Mouse (Mus musculus) liver, postnatal 0 days (tissue): ENCODE measurements at regions not wholly inside any gene's neighbourhood (a gene's known extent, or its start where the extent isn't known, plus 50 kb on each side); places are given as distances from the start of the nearest gene placed in this dataset.
A peak's percentile ranks its signal among the peaks of the same experiment; 100 is the strongest.

Experiments
- ATAC-seq: fragments of 200-750 bp; cut with Nextera tagmentation; 2 replicates; pipeline ENCODE4 v1.8.0; 2017; ENCODE audit warnings: mild to moderate bottlenecking, moderate library complexity
- DNase-seq: peaks from one replicate; pipeline ENCODE4 v3.0.0-alpha.2; 2016
- H3K27ac ChIP-seq: fragments of 300-500 bp; sonication (generic); 2 replicates; pipeline ENCODE4 v1.5.1; 2014; ENCODE audit warnings: antibody characterized with exemption, moderate library complexity, mild to moderate bottlenecking, low read depth
- H3K27me3 ChIP-seq: fragments of 300-500 bp; sonication (generic); 2 replicates; pipeline ENCODE4 v1.6.1; 2014; ENCODE audit warnings: low read length, control low read depth, mixed read lengths; ENCODE audit not compliant: insufficient read depth
- H3K36me3 ChIP-seq: fragments of 300-500 bp; sonication (generic); replicated peaks from 2 replicates; pipeline ENCODE4 v1.6.1; 2014; ENCODE audit warnings: mild to moderate bottlenecking, control low read depth, low read length, moderate library complexity, mixed read lengths; ENCODE audit not compliant: insufficient read depth
- H3K4me1 ChIP-seq: fragments of 300-500 bp; sonication (generic); 2 replicates; pipeline ENCODE4 v1.6.1; 2014; ENCODE audit warnings: antibody characterized with exemption, mild to moderate bottlenecking, control low read depth; ENCODE audit not compliant: insufficient read depth
- H3K4me2 ChIP-seq: fragments of 300-500 bp; sonication (generic); 2 replicates; pipeline ENCODE4 v1.6.1; 2014; ENCODE audit warnings: low read depth, mild to moderate bottlenecking, low read length, moderate library complexity, mixed read lengths
- H3K4me3 ChIP-seq: fragments of 300-500 bp; sonication (generic); 2 replicates; pipeline ENCODE4 v1.5.1; 2014; ENCODE audit warnings: low read depth, low read length
- H3K9ac ChIP-seq: fragments of 300-500 bp; sonication (generic); replicated peaks from 2 replicates; pipeline ENCODE4 v1.6.1; 2014; ENCODE audit warnings: mild to moderate bottlenecking, moderate library complexity
- H3K9me3 ChIP-seq: fragments of 300-500 bp; sonication (generic); 2 replicates; pipeline ENCODE4 v1.6.1; 2016; ENCODE audit warnings: mild to moderate bottlenecking, control low read depth, low read length, mixed read lengths
- CTCF ChIP-seq: sonication (generic); IDR thresholded peaks from 2 replicates; pipeline ENCODE4 v1.5.1; 2016; ENCODE audit warnings: antibody characterized with exemption, low read depth
- EP300 ChIP-seq: IDR thresholded peaks from 2 replicates; pipeline ENCODE4 v1.6.1; 2016; ENCODE audit warnings: antibody characterized with exemption, low read depth, mild to moderate bottlenecking
- WGBS: fragments of 180-500 bp; shearing (Covaris S2); extraction: QIAGEN DNeasy Blood & Tissue Kit; methylation state at CpG from one replicate; pipeline ENCODE4 v1.1.7; 2014; ENCODE audit not compliant: insufficient replicate concordance; 5-methylcytosine and 5-hydroxymethylcytosine counted together

DNA sequence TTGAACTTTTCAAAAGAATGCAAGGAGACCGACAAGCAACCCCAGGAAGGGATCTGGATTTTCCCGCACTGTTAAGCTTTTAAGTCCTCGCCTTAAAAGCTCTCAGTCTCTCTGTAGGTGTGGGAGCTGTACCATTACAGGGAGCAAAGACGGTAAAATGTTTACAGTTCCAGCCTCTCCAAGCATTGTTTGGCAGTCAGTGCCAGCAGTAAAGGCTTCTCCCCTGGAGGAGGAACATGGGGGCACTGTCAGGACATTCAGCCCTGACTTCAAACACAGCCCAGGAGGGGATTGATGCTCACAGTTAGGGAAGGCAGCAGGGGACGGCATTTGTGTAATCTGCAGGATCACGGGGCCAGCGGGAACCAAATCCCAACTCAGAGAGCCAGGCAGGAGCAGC is 750.2 kb downstream of the Tmem132b start:
- H3K27ac ChIP-seq = no peak overlapping the region
- no peak overlapping the region for H3K9ac ChIP-seq
- WGBS = 16% methylated on average over 7 of the region's 7 CpGs
- H3K9me3 ChIP-seq = no peaks in the 10 kb centered on the region
- H3K4me2 ChIP-seq = no peak overlapping the region
- no peaks in the 10 kb centered on the region for H3K4me1 ChIP-seq
- H3K36me3 ChIP-seq = no peaks in the 10 kb centered on the region
- H3K4me3 ChIP-seq = no peak overlapping the region
- ATAC-seq (no peak), DNase-seq (no peak)
- no peaks in the 10 kb centered on the region for H3K27me3 ChIP-seq
- no peak for TF ChIP-seq CTCF
- TF ChIP-seq EP300 = no peak

- WGBS = 71% methylated on average over 6 of the region's 6 CpGs
- no peak overlapping the region for H3K9ac ChIP-seq
- no peak overlapping the region for H3K4me2 ChIP-seq
- H3K9me3 ChIP-seq = 0 out of 2 replicates have a peak, but pooled peaks cover 2% of the 10 kb centered on the region
- no peak overlapping the region for H3K4me3 ChIP-seq
- H3K27me3 ChIP-seq = no peaks in the 10 kb centered on the region
- DNase-seq (no peak), ATAC-seq (no peak)
- H3K36me3 ChIP-seq = no peaks in the 10 kb centered on the region
- TF ChIP-seq CTCF (peak; percentile 28), EP300 (no peak)
- H3K4me1 ChIP-seq = no peaks in the 10 kb centered on the region
- H3K27ac ChIP-seq = no peak overlapping the region
Observed at GRCm38 (mm10) chr5:126324847-126325246, 793.3 kb downstream of the Tmem132b start.

DNA sequence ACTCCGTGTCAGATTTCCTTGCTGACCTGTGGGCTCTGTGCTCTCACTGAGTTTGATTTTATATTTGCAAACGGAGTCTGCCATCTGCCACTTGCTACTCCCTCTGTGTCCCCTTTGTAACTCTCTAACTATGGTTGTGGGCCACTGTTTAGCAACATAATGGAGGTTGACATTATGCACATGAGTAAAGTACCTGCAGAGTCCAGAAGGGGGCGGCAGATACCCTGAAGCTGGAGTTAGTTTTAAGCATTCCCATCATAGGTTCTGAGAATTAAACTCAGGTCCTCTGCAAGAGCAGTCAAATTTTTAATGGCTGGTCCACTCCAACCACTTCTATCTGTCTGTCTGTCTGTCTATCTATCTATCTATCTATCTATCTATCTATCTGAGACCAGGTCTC is 796.7 kb downstream of the Tmem132b start:
- no peak for DNase-seq
- ATAC-seq = no peak
- Histone ChIP-seq H3K4me2 (no peak overlapping the region), H3K9ac (no peak overlapping the region), H3K4me1 (no peaks in the 10 kb centered on the region), H3K9me3 (0 out of 2 replicates have a peak, but pooled peaks cover 2% of the 10 kb centered on the region), H3K4me3 (no peak overlapping the region), H3K36me3 (no peaks in the 10 kb centered on the region), H3K27ac (no peak overlapping the region), H3K27me3 (no peaks in the 10 kb centered on the region)
- WGBS = 29% methylated on average over 3 of the region's 3 CpGs
- TF ChIP-seq CTCF (0 out of 2 replicates have a peak, but pooled peaks have one; percentile 2), EP300 (no peak)

- Histone ChIP-seq H3K4me2 (no peak overlapping the region), H3K4me3 (no peak overlapping the region), H3K4me1 (no peaks in the 10 kb centered on the region), H3K27me3 (no peaks in the 10 kb centered on the region), H3K9me3 (no peaks in the 10 kb centered on the region), H3K9ac (no peak overlapping the region), H3K36me3 (no peaks in the 10 kb centered on the region), H3K27ac (no peak overlapping the region)
- DNase-seq (no peak), ATAC-seq (no peak)
- TF ChIP-seq EP300 = no peak
- no peak for TF ChIP-seq CTCF
- 63% methylated on average over 7 of the region's 7 CpGs for WGBS
Observed at GRCm38 (mm10) chr5:126335091-126335490, 803.5 kb downstream of the Tmem132b start.

DNA sequence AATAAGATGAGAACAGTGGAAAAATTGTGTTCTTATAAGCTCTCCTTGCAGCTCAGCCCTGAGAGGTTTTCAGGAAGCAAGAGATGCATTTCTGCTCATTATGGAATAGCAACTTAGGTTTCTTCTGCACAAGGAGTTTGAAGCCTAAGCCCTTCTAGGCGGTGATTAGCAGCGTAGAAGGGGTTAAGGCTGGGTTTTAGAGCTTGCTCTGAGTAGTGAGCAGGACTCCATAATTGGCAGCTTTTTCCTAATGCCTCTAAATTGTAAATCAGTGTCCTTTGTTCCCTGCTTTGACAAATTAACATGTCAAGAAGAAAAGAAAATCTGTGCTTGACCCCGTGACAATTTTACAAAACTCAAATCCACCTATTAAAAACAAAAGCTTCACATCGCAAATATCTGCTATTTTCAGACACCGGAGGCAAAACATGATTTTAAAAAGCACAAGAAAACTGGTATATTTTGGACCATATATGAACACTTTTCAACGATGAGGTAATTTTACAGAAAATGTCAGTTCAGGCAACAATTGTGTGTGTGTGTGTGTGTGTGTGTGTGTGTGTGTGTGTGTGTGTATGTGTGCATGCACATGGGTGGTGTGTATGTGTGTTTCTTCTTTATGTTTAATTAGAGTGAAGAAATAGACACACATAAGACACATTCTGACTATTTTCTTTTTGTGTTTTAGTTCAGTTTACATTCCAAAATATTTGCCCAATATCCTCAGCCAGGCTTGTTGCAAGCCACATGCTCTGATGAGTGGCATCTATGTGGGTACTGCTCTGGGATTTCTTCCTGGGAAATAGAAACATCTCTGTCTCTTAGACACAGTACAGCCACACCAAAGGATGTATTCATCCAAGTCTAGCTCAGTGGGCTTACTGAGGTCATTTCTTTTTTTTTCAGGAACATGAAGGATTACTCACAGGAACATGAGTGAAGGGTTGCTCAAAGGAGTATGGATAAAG is 804.3 kb downstream of the Tmem132b start:
- Histone ChIP-seq H3K27ac (no peak overlapping the region), H3K4me2 (no peak overlapping the region), H3K9me3 (no peaks in the 10 kb centered on the region), H3K27me3 (no peaks in the 10 kb centered on the region), H3K4me1 (no peaks in the 10 kb centered on the region), H3K4me3 (no peak overlapping the region), H3K9ac (no peak overlapping the region), H3K36me3 (no peaks in the 10 kb centered on the region)
- no peak for DNase-seq
- TF ChIP-seq CTCF (no peak), EP300 (no peak)
- 65% methylated on average over 6 of the region's 6 CpGs for WGBS
- no peak for ATAC-seq

DNA sequence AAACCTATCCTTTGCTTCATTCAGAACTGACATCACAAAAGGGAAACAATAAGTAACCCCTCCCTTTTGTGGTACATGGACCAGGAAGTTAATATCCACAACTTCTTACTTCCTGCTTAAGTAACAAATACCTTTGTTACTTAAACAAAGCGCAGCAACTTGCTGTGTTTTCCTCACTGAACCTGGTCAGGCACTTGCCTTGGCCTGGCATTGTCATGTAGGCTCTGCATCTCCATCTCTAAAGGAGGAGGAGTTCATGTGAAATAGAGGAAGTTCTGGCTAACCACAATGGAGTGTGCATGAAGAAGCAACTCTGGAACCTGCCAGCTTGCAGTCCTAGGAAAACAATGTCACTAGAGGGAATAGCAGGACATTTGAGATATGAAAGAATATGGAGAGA is 806.3 kb downstream of the Tmem132b start:
- Histone ChIP-seq H3K27me3 (no peaks in the 10 kb centered on the region), H3K27ac (no peak overlapping the region), H3K4me2 (no peak overlapping the region), H3K4me1 (no peaks in the 10 kb centered on the region), H3K9me3 (no peaks in the 10 kb centered on the region), H3K36me3 (no peaks in the 10 kb centered on the region), H3K4me3 (no peak overlapping the region), H3K9ac (no peak overlapping the region)
- 44% methylated on average over 1 of the region's 1 CpGs for WGBS
- TF ChIP-seq EP300 (no peak), CTCF (no peak)
- DNase-seq (no peak), ATAC-seq (no peak)
